In genomic region chr3:86788711-86789110, GRCm38 (mm10) we compare ENCODE assay signal across 8 mouse cellular contexts.
A peak's percentile ranks its signal among the peaks of the same experiment; 100 is the strongest.
DNase-seq lines count a peak whose midpoint lies in the region; ATAC-seq and TF ChIP-seq lines count a peak whose summit lies in the region.

No protein-coding gene starts in this region.

- H3K4me1 ChIP-seq in forebrain, embryonic 16.5 days (replicated peaks; ENCODE audit: control insufficient read depth, insufficient read depth, low read length) = peaks cover 27% of the 10 kb centered on the region
- peaks cover 28% of the 10 kb centered on the region for H3K4me1 ChIP-seq in lung, embryonic 14.5 days (ENCODE audit: insufficient read depth)

- 49% methylated on average over 6 of the region's 6 CpGs for WGBS in forebrain, embryonic 16.5 days
- 38% methylated on average over 6 of the region's 6 CpGs for WGBS in lung, embryonic 14.5 days

- peak; percentile 73 for DNase-seq in CD4-positive, CD25-positive, alpha-beta regulatory T cell, adult 2 months (ENCODE audit: low read depth, low spot score)
- DNase-seq in CD4-positive helper T cell, adult 2 months (ENCODE audit: low read depth, low spot score) = peak; percentile 50
- DNase-seq in c-Kit-positive CD71-positive TER-119-negative erythroid progenitor cells, embryonic 14.5 days (ENCODE audit: low read depth) = peak; percentile 60
- DNase-seq in induced T-regulatory cell, adult 2 months (ENCODE audit: low read depth) = peak; percentile 77
- DNase-seq in lung, embryonic 14.5 days = peak; percentile 91
- peak; percentile 91 for DNase-seq in retina, postnatal 1 day

- H3K9ac ChIP-seq in forebrain, embryonic 16.5 days (replicated peaks; ENCODE audit: low read depth, low read length) = 0 out of 2 replicates have a peak overlapping the region, but pooled peaks have one; percentile 10
- no peak overlapping the region for H3K9ac ChIP-seq in lung, embryonic 14.5 days

- peak; percentile 78 for TF ChIP-seq CTCF in lung, embryonic 14.5 days (IDR thresholded peaks at IDR 0.05; ENCODE audit: low read depth)

- H3K4me3 ChIP-seq in forebrain, embryonic 16.5 days (replicated peaks; ENCODE audit: low read length) = no peak overlapping the region
- no peak overlapping the region for H3K4me3 ChIP-seq in lung, embryonic 14.5 days (ENCODE audit: low read depth, low read length)

- H3K27me3 ChIP-seq in forebrain, embryonic 16.5 days (replicated peaks; ENCODE audit: control insufficient read depth, insufficient read depth, low read length) = no peaks in the 10 kb centered on the region
- H3K27me3 ChIP-seq in lung, embryonic 14.5 days (ENCODE audit: insufficient read depth, low read length) = no peaks in the 10 kb centered on the region

- H3K27ac ChIP-seq in forebrain, embryonic 16.5 days (ENCODE audit: low read length) = no peak overlapping the region
- 0 out of 2 replicates have a peak overlapping the region, but pooled peaks have one; percentile 3 for H3K27ac ChIP-seq in lung, embryonic 14.5 days (ENCODE audit: low read depth)

- ATAC-seq in CD4-positive, CD25-positive, alpha-beta regulatory T cell, adult 4 months = no peak
- no peak for ATAC-seq in forebrain, embryonic 16.5 days
- ATAC-seq in lung, embryonic 14.5 days (ENCODE audit: insufficient read depth) = no peak

- H3K36me3 ChIP-seq in forebrain, embryonic 16.5 days (ENCODE audit: control insufficient read depth, insufficient read depth) = peaks cover 7% of the 10 kb centered on the region
- no peaks in the 10 kb centered on the region for H3K36me3 ChIP-seq in lung, embryonic 14.5 days (ENCODE audit: insufficient read depth)

- no peaks in the 10 kb centered on the region for H3K9me3 ChIP-seq in forebrain, embryonic 16.5 days (ENCODE audit: control insufficient read depth, low read length)
- H3K9me3 ChIP-seq in lung, embryonic 14.5 days (ENCODE audit: low read depth, low read length) = no peaks in the 10 kb centered on the region

- no peak overlapping the region for H3K4me2 ChIP-seq in forebrain, embryonic 16.5 days (ENCODE audit: low read length)
- H3K4me2 ChIP-seq in lung, embryonic 14.5 days = no peak overlapping the region
